Mouse (Mus musculus) cerebellum, adult 11-12 months (tissue): ENCODE measurements at regions not wholly inside any gene's neighbourhood (a gene's known extent, or its start where the extent isn't known, plus 50 kb on each side); places are given as distances from the start of the nearest gene placed in this dataset.

Experiments used
- DNase-seq: peaks from one replicate; pipeline ENCODE4 v3.0.0; 2022

- no peak for DNase-seq
Measured at GRCm38 (mm10) chr16:74984207-74984606, 572.6 kb upstream of the Robo2 start.

- no peak for DNase-seq
Measured at GRCm38 (mm10) chr16:74966099-74966498, 554.5 kb upstream of the Robo2 start.

GRCm38 (mm10) chr16:74929739-74930138 is 518.1 kb upstream of the Robo2 start:
- no peak for DNase-seq

- DNase-seq, result peak; percentile 6
Measured at GRCm38 (mm10) chr16:74900835-74901234, 489.2 kb upstream of the Robo2 start.

GRCm38 (mm10) chr16:74887724-74888123 is 476.1 kb upstream of the Robo2 start:
- DNase-seq, result no peak

GRCm38 (mm10) chr16:74878603-74879002 is 467.0 kb upstream of the Robo2 start:
- DNase-seq, result no peak

- no peak for DNase-seq
Measured at GRCm38 (mm10) chr16:74873756-74874155, 462.1 kb upstream of the Robo2 start.

GRCm38 (mm10) chr16:74857752-74858151 is 446.1 kb upstream of the Robo2 start:
- DNase-seq, result no peak

- no peak for DNase-seq
Measured at GRCm38 (mm10) chr16:74840006-74840405, 428.4 kb upstream of the Robo2 start.

- no peak for DNase-seq
Measured at GRCm38 (mm10) chr16:74814386-74814785, 402.8 kb upstream of the Robo2 start.

GRCm38 (mm10) chr16:74809154-74809825 is 397.7 kb upstream of the Robo2 start:
- no peak for DNase-seq

- no peak for DNase-seq
Measured at GRCm38 (mm10) chr16:74806775-74807174, 395.1 kb upstream of the Robo2 start.

GRCm38 (mm10) chr16:74801296-74801695 is 389.7 kb upstream of the Robo2 start:
- no peak for DNase-seq

GRCm38 (mm10) chr16:74796303-74796653 is 384.7 kb upstream of the Robo2 start:
- DNase-seq, result no peak

GRCm38 (mm10) chr16:74795360-74796302 is 384.0 kb upstream of the Robo2 start:
- no peak for DNase-seq

- DNase-seq, result no peak
Measured at GRCm38 (mm10) chr16:74785365-74786119, 373.9 kb upstream of the Robo2 start.

- DNase-seq, result no peak
Measured at GRCm38 (mm10) chr16:74780388-74780787, 368.8 kb upstream of the Robo2 start.

- no peak for DNase-seq
Measured at GRCm38 (mm10) chr16:74768264-74768663, 356.6 kb upstream of the Robo2 start.

GRCm38 (mm10) chr16:74756720-74757345 is 345.2 kb upstream of the Robo2 start:
- no peak for DNase-seq

- no peak for DNase-seq
Measured at GRCm38 (mm10) chr16:74750900-74751299, 339.3 kb upstream of the Robo2 start.

GRCm38 (mm10) chr16:74749006-74749405 is 337.4 kb upstream of the Robo2 start:
- DNase-seq, result no peak

GRCm38 (mm10) chr16:74743512-74743911 is 331.9 kb upstream of the Robo2 start:
- DNase-seq, result no peak
